Comparison of ENCODE assay signal across 9 mouse cellular contexts in genomic region chr4:99298676-99299075, GRCm38 (mm10). TPM values are rescaled to one million over a fixed set of nuclear protein-coding genes. Genes with fewer than 3 reads are reported as not detected.
DNase-seq lines count a peak whose midpoint lies in the region; ATAC-seq and TF ChIP-seq lines count a peak whose summit lies in the region.
"Had no signal": no experiment of that assay in that cellular context is flagged by ENCODE, and none has a peak within 500 bp of the region (broad histone marks: within the 10 kb centered on the region; RNA-seq: fewer than 3 reads in every experiment).

No protein-coding gene starts in this region.

- peak; percentile 96 for TF ChIP-seq CTCF in heart, adult 2 months (IDR thresholded peaks at IDR 0.05)
- peak; percentile 68; the same call in 1 of the 2 replicates for TF ChIP-seq CTCF in testis, adult 2 months (IDR thresholded peaks at IDR 0.05; ENCODE audit: control insufficient read depth, insufficient read depth, insufficient replicate concordance, low read depth, low read length)

- no peak overlapping the region for H3K4me2 ChIP-seq in heart, embryonic 12.5 days
- H3K4me2 ChIP-seq: limb, embryonic 13.5 days had no signal

- TF ChIP-seq EP300 in heart, adult 2 months (IDR thresholded peaks at IDR 0.05; ENCODE audit: insufficient read depth, low read depth, low read length): no peak

- no peak for TF ChIP-seq POLR2A in heart, adult 2 months (IDR thresholded peaks at IDR 0.05; ENCODE audit: insufficient read depth, low read depth, low read length)
- TF ChIP-seq POLR2A in testis, adult 2 months (IDR thresholded peaks at IDR 0.05; ENCODE audit: control insufficient read depth, low read depth, low read length): no peak

- no peak overlapping the region for H3K9ac ChIP-seq in heart, adult 2 months (ENCODE audit: low read depth, low read length)
- no peak overlapping the region for H3K9ac ChIP-seq in heart, embryonic 12.5 days
- H3K9ac ChIP-seq: limb, embryonic 13.5 days had no signal

- no peak for ATAC-seq in heart, embryonic 12.5 days (ENCODE audit: insufficient number of reproducible peaks, low FRiP score)

- H3K27ac ChIP-seq in heart, adult 2 months: no peak overlapping the region
- H3K27ac ChIP-seq in heart, embryonic 12.5 days (ENCODE audit: poor library complexity, severe bottlenecking): no peak overlapping the region
- H3K27ac ChIP-seq in testis, adult 2 months (ENCODE audit: control insufficient read depth, insufficient read depth, low read depth, low read length): no peak overlapping the region
- H3K27ac ChIP-seq: limb, embryonic 13.5 days had no signal

- WGBS in heart, adult 2 months: 8% methylated on average over 4 of the region's 4 CpGs
- WGBS in heart, embryonic 12.5 days: 14% methylated on average over 4 of the region's 4 CpGs

- H3K79me2 ChIP-seq in heart, adult 2 months (replicated peaks; ENCODE audit: control insufficient read depth, insufficient read depth, low read length): no peaks in the 10 kb centered on the region

- DNase-seq in heart, adult 2 months: peak in 1 of 2 experiments; percentile 31
- no peak for DNase-seq in testis, postnatal 14 days (ENCODE audit: low spot score)
- DNase-seq in cerebellum, postnatal 10 days: peak; percentile 57 to 67
- DNase-seq in heart, postnatal 4 days: peak; percentile 56
- peak; percentile 51 for DNase-seq in lung, postnatal 14 days
- peak; percentile 16 for DNase-seq in thymus, postnatal 25 days

- no peaks in the 10 kb centered on the region for H3K36me3 ChIP-seq in heart, adult 2 months (ENCODE audit: control insufficient read depth, insufficient read depth, low read length)
- H3K36me3 ChIP-seq in heart, embryonic 12.5 days: no peaks in the 10 kb centered on the region
- H3K36me3 ChIP-seq in testis, adult 2 months (ENCODE audit: control insufficient read depth, insufficient read depth, low read length): no peaks in the 10 kb centered on the region
- H3K36me3 ChIP-seq: limb, embryonic 13.5 days had no signal

- H3K27me3 ChIP-seq in heart, adult 2 months (ENCODE audit: control insufficient read depth, insufficient read depth, low read length): no peaks in the 10 kb centered on the region
- H3K27me3 ChIP-seq in heart, embryonic 12.5 days (replicated peaks): no peaks in the 10 kb centered on the region; the same call in 1 of the 2 replicates
- H3K27me3 ChIP-seq in testis, adult 2 months (ENCODE audit: control insufficient read depth, insufficient read depth, low read length): no peaks in the 10 kb centered on the region

- H3K4me1 ChIP-seq in heart, adult 2 months (ENCODE audit: control insufficient read depth, insufficient read depth, low read length): no peaks in the 10 kb centered on the region
- no peaks in the 10 kb centered on the region for H3K4me1 ChIP-seq in heart, embryonic 12.5 days (replicated peaks)
- H3K4me1 ChIP-seq in testis, adult 2 months (ENCODE audit: control insufficient read depth, insufficient read depth, low read length): peaks cover 3% of the 10 kb centered on the region; the same call in 1 of the 2 replicates

- no peak overlapping the region for H3K4me3 ChIP-seq in heart, adult 2 months
- H3K4me3 ChIP-seq in heart, embryonic 12.5 days: no peak overlapping the region
- no peak overlapping the region for H3K4me3 ChIP-seq in testis, adult 2 months (ENCODE audit: control insufficient read depth, low read depth, low read length)
- H3K4me3 ChIP-seq: limb, embryonic 13.5 days had no signal

- H3K9me3 ChIP-seq in heart, embryonic 12.5 days (replicated peaks): peaks cover 6% of the 10 kb centered on the region

- intact Hi-C loops in heart, adult 2 months (cut with DNase I): loop anchor here (5.0 kb wide), 1 partner anchor 469 kb away; no protein-coding TSS in a partner anchor

RNA-seq across cellular contexts. Expression of gene Gm12689, which starts 3.0 kb away (rescaled TPM):
- under 1 TPM in 1 of 2 experiments, not detected in 1; 0.16 TPM for total RNA-seq in heart, adult 2 months (2021)
- polyA plus RNA-seq in heart, adult 2 months (2012; rRNA removed): 0.21 and 0.23 TPM in 2 replicates
- not detected in 2 replicates for polyA plus RNA-seq in heart, embryonic 12.5 days (2016; fragmentation: Nextera tagmentation; extraction: Ambion mirVana)
- 0.38 and 0.70 TPM in 2 replicates for polyA plus RNA-seq in testis, adult 2 months (2012; rRNA removed)
- not detected for total RNA-seq in heart, postnatal 4 days (2021)
